Mouse (Mus musculus) lung, embryonic 15.5 days (tissue): ENCODE measurements at regions not wholly inside any gene's neighbourhood (a gene's known extent, or its start where the extent isn't known, plus 50 kb on each side); places are given as distances from the start of the nearest gene placed in this dataset.

Source experiments
- ATAC-seq: fragments of 200-750 bp; cut with Nextera tagmentation; 2 replicates; pipeline ENCODE4 v1.8.0; 2017; ENCODE audit warnings: moderate number of reproducible peaks, borderline replicate concordance; ENCODE audit not compliant: low FRiP score, low TSS enrichment; ENCODE audit errors: extremely low read depth
- H3K27ac ChIP-seq: fragments of 300-500 bp; sonication (generic); 2 replicates; pipeline ENCODE4 v1.5.1; 2015; ENCODE audit warnings: moderate library complexity, mild to moderate bottlenecking, inconsistent platforms
- H3K27me3 ChIP-seq: fragments of 300-500 bp; sonication (generic); 2 replicates; pipeline ENCODE4 v1.6.1; 2015; ENCODE audit warnings: inconsistent platforms
- H3K36me3 ChIP-seq: fragments of 300-500 bp; sonication (generic); 2 replicates; pipeline ENCODE4 v1.6.1; 2015; ENCODE audit warnings: inconsistent platforms
- H3K4me1 ChIP-seq: fragments of 300-500 bp; sonication (generic); 2 replicates; pipeline ENCODE4 v1.6.1; 2015; ENCODE audit warnings: inconsistent platforms
- H3K4me2 ChIP-seq: fragments of 300-500 bp; sonication (generic); 2 replicates; pipeline ENCODE4 v1.6.1; 2015; ENCODE audit warnings: inconsistent platforms, mild to moderate bottlenecking, moderate library complexity
- H3K4me3 ChIP-seq: fragments of 300-500 bp; sonication (generic); 2 replicates; pipeline ENCODE4 v1.5.1; 2015; ENCODE audit warnings: mild to moderate bottlenecking, inconsistent platforms
- H3K9ac ChIP-seq: fragments of 300-500 bp; sonication (generic); 2 replicates; pipeline ENCODE4 v1.6.1; 2015; ENCODE audit warnings: inconsistent platforms
- H3K9me3 ChIP-seq: fragments of 300-500 bp; sonication (generic); 2 replicates; pipeline ENCODE4 v1.6.1; 2016; ENCODE audit warnings: inconsistent platforms
- WGBS: fragments of 180-500 bp; shearing (Covaris S2); methylation state at CpG from one replicate; pipeline ENCODE4 v1.1.7; 2015; 5-methylcytosine and 5-hydroxymethylcytosine counted together

DNA sequence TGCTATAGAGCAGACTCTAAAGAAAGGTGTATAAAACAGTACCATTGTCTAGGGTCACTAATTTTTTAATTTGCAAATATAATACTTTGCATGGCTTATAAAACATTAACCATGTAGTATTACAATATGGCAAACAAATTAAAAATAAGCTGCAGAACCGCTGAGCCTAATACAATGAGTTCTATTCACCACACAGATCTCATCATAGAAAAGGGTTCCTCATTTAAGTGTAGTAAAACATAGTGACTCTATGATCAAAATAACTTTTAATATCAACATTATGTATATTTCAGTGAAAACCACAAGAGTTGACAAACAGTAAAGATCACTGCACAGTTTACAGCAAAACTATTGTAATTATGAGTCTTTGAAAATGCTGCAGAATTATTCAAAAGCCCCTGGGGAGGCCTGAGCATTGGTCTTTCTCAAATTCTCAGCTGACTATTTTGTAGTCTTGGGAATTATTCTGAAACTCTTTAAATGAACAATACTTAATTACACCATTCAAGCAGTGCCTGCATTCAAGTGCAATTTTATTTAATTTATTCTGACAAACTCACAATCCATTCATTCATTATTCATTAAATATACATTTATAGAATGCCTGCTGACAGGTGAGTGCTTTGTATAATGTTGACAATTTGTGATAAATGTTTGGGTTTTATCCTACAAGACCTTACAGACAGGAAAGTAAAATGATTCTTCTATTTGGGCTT lies 60.3 kb downstream of the Pcdh20 start:
- H3K4me1 ChIP-seq, result no peaks in the 10 kb centered on the region
- H3K9me3 ChIP-seq, result no peaks in the 10 kb centered on the region
- no peak overlapping the region for H3K9ac ChIP-seq
- no peak overlapping the region for H3K27ac ChIP-seq
- ATAC-seq, result no peak
- no peaks in the 10 kb centered on the region for H3K36me3 ChIP-seq
- no peak overlapping the region for H3K4me3 ChIP-seq
- H3K27me3 ChIP-seq, result no peaks in the 10 kb centered on the region
- WGBS, result 83% methylated on average over 1 of the region's 1 CpGs
- no peak overlapping the region for H3K4me2 ChIP-seq

DNA sequence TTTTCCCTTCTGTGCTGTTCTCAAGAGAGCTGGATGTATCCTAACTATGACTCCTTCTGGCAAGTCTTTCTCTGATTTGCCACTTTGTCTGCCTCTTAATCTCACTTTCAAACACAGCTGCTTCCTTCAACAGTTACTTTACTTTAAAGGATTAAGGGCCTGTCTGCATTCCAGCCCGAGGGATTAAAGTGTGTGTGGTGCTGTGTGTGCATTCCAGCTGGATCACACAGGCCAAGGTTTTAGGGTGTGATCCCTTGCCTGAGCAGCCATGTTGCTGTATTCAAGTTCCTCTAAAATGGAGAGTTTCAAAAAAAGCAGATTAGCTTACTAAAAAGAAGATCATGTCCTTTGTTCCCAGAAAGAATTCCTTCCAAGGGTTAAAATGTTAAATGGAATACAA lies 71.9 kb downstream of the Pcdh20 start:
- 9% methylated on average over 1 of the region's 1 CpGs for WGBS

DNA sequence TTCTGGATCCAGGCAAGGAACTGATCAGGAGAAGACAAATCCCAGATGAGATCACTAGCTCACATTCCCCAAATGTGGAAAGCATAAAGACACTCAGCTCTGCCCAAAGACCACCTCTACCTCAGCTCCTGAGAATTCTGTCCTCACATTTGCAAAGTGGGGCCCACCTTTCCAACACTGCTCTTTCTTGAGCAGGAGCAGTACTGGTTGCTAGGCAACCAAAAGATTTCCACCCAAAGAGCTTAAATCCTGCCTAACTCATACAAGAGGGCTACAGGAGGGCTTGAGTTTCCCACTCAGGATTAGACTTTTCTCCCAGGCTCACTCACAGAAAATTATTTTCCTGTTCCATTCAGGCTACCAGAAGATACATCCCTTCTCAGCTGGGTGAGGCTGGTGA lies 74.0 kb downstream of the Pcdh20 start:
- Histone ChIP-seq H3K36me3 (no peaks in the 10 kb centered on the region), H3K27me3 (no peaks in the 10 kb centered on the region), H3K9ac (no peak overlapping the region), H3K4me3 (no peak overlapping the region), H3K4me2 (no peak overlapping the region), H3K9me3 (no peaks in the 10 kb centered on the region), H3K4me1 (no peaks in the 10 kb centered on the region), H3K27ac (no peak overlapping the region)
- ATAC-seq, result no peak

More for the DNA sequence above, 71.9 kb downstream of the Pcdh20 start:
- Histone ChIP-seq H3K27me3 (no peaks in the 10 kb centered on the region), H3K9ac (no peak overlapping the region), H3K4me2 (no peak overlapping the region), H3K9me3 (no peaks in the 10 kb centered on the region), H3K36me3 (no peaks in the 10 kb centered on the region), H3K27ac (no peak overlapping the region), H3K4me1 (no peaks in the 10 kb centered on the region), H3K4me3 (no peak overlapping the region)
- no peak for ATAC-seq

DNA sequence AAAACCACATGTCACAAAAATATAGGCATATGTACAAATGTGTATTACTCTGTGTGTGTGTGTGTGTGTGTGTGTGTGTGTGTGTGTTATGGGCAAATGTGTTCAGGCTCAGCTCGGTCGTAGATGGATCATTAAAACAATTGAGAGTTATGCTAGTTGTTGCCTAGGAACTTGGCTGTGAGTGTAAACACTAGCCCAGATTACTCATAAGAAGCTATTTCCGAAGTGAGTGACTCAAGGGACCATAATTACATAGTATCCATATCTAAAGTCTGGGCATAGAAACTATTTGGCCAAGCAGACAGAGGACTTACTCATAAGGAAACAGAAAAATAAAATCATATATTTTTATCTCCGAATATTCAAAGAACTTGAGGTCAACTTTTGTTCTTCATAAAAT lies 76.2 kb downstream of the Pcdh20 start:
- Histone ChIP-seq H3K9me3 (no peaks in the 10 kb centered on the region), H3K27ac (no peak overlapping the region), H3K4me1 (no peaks in the 10 kb centered on the region), H3K9ac (no peak overlapping the region), H3K36me3 (no peaks in the 10 kb centered on the region), H3K27me3 (no peaks in the 10 kb centered on the region), H3K4me2 (no peak overlapping the region), H3K4me3 (no peak overlapping the region)
- ATAC-seq, result no peak
- 53% methylated on average over 4 of the region's 4 CpGs for WGBS

DNA sequence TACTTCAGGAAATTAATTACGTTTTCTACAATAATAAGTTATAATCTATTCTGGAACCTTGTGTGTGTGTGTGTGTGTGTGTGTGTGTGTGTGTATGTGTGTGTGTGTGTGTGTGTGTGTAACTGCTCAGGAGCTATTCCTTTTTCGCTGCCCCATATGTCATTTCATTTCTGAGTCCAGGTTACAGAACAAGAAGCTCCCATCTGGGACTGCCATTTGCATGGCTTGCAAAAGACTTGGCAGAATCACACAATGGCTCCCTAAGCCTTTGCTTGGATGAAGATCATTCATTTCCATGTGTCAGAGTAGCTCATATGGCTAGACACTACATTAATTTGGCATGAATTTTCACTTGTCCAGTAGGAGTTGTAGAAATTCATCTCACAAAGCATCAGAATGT lies 86.6 kb downstream of the Pcdh20 start:
- no peak for ATAC-seq
- WGBS, result 80% methylated on average over 2 of the region's 2 CpGs
- no peaks in the 10 kb centered on the region for H3K9me3 ChIP-seq
- no peak overlapping the region for H3K4me2 ChIP-seq
- H3K9ac ChIP-seq, result no peak overlapping the region
- H3K36me3 ChIP-seq, result no peaks in the 10 kb centered on the region
- no peak overlapping the region for H3K27ac ChIP-seq
- H3K4me1 ChIP-seq, result no peaks in the 10 kb centered on the region
- no peaks in the 10 kb centered on the region for H3K27me3 ChIP-seq
- no peak overlapping the region for H3K4me3 ChIP-seq

DNA sequence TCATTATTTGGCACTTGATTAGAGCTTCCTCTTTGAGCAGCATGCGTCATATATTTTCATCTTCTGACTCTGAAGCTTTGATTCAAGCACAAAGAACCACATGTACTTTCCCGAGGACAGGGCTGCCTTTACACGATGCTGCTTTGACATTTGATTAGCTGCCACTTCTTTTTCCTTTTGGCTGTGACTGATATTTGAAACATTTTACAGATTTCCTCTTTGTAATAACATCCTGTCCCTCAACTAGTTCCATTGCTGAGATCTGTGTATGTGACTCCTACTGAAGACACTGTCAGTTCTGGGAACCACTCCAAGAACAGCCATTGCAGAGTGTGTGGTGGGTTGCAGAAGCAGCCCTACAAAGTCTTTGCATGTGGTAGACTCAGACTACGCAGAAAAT lies 124.0 kb downstream of the Pcdh20 start:
- Histone ChIP-seq H3K4me1 (peaks cover 5% of the 10 kb centered on the region; the same call in 1 of the 2 replicates), H3K9me3 (no peaks in the 10 kb centered on the region), H3K36me3 (no peaks in the 10 kb centered on the region), H3K27ac (no peak overlapping the region), H3K4me3 (no peak overlapping the region), H3K9ac (no peak overlapping the region), H3K4me2 (no peak overlapping the region), H3K27me3 (no peaks in the 10 kb centered on the region)
- 28% methylated on average over 4 of the region's 4 CpGs for WGBS
- peak; percentile 98 for ATAC-seq

DNA sequence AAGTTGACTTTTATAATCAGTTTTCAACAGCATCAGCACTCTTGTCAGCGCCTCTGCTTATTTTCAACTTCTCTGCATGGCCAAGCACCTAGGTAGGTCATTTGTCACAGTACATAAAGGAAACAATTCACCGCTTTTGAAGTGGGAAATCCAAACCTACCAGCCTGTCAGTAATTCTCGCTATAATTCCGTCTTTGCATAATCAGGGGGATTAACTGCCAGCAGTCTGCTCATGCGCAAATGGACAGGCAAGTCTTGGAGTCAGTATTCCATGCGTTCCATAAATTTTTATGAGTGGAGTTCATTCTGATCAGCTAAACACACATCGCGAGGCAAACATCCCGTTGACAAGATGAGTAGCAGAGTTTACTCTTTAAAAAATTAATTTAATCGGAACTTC lies 133.9 kb downstream of the Pcdh20 start:
- WGBS, result 62% methylated on average over 10 of the region's 10 CpGs
- Histone ChIP-seq H3K27me3 (no peaks in the 10 kb centered on the region), H3K4me3 (no peak overlapping the region), H3K4me1 (no peaks in the 10 kb centered on the region), H3K9me3 (no peaks in the 10 kb centered on the region), H3K9ac (no peak overlapping the region), H3K4me2 (no peak overlapping the region), H3K27ac (no peak overlapping the region), H3K36me3 (no peaks in the 10 kb centered on the region)
- ATAC-seq, result no peak

DNA sequence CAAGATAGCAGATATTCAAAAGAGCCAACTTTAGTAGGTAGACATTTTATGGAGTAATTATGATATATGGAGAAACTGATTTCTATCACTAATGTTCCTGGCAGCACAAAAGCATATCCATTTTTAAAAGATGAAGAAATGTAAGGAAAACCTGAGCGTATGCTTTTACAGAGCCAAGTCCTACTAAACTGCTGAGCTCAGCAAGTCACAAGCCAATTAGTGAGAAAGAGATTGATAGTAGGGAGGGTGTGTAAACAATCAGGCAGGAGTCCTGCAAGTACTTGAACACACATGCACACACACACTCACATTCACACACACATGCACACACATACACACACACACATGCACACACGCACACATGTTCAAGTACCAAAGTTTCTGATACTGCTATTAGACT lies 140.6 kb downstream of the Pcdh20 start:
- Histone ChIP-seq H3K9ac (no peak overlapping the region), H3K4me2 (no peak overlapping the region), H3K9me3 (no peaks in the 10 kb centered on the region), H3K27me3 (no peaks in the 10 kb centered on the region), H3K4me3 (no peak overlapping the region), H3K4me1 (0 out of 2 replicates have a peak, but pooled peaks cover 4% of the 10 kb centered on the region), H3K36me3 (no peaks in the 10 kb centered on the region), H3K27ac (no peak overlapping the region)
- 79% methylated on average over 2 of the region's 2 CpGs for WGBS
- no peak for ATAC-seq

DNA sequence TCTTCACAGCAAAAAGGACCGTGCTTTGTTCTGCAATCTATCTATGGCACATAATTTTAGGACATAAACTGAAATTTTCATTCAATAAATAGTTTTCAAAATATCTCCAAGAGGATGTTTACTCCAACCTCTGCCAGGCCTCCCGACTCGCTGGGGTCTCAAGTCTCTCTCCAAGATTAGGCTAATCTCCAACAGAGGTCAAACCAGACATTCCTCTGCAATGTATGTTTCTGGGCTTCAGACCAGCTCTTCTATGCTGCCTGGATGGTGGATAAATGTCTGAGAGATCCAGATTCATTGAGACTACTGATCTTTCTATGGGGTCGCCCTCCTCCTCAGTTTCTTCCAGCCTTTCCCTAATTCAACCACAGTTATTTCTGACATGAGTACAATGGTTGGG lies 144.8 kb downstream of the Pcdh20 start:
- ATAC-seq, result peak; percentile 94; the same call in 1 of the 2 replicates
- 49% methylated on average over 4 of the region's 4 CpGs for WGBS

DNA sequence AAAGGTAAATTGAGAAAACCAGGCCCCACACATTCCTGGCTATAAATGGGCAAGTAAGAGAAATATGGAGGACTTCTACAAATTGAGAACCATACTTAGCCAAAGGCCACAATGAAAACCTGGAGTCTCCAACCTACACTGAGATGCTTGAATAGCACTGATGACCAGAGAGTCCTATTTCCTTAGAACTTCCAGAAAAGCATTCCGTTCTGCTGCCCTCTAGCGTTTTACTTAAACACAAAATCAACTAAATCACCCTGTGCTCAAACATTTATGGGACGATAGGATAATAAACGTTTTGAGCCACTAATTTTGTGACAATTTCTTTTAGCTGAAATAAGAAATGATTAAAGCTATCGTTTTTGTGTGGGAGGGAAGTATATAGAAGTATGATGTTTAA lies 192.9 kb downstream of the Pcdh20 start:
- Histone ChIP-seq H3K9me3 (no peaks in the 10 kb centered on the region), H3K36me3 (no peaks in the 10 kb centered on the region), H3K4me2 (no peak overlapping the region), H3K4me3 (no peak overlapping the region), H3K27ac (no peak overlapping the region), H3K4me1 (no peaks in the 10 kb centered on the region), H3K9ac (no peak overlapping the region), H3K27me3 (no peaks in the 10 kb centered on the region)
- no peak for ATAC-seq
- 25% methylated on average over 5 of the region's 5 CpGs for WGBS

More for the DNA sequence above, 144.8 kb downstream of the Pcdh20 start:
- Histone ChIP-seq H3K27me3 (no peaks in the 10 kb centered on the region), H3K27ac (peak overlapping the region; percentile 55; the same call in 1 of the 2 replicates), H3K9me3 (no peaks in the 10 kb centered on the region), H3K36me3 (no peaks in the 10 kb centered on the region), H3K4me2 (no peak overlapping the region), H3K4me1 (0 out of 2 replicates have a peak, but pooled peaks cover 4% of the 10 kb centered on the region), H3K4me3 (no peak overlapping the region), H3K9ac (no peak overlapping the region)

DNA sequence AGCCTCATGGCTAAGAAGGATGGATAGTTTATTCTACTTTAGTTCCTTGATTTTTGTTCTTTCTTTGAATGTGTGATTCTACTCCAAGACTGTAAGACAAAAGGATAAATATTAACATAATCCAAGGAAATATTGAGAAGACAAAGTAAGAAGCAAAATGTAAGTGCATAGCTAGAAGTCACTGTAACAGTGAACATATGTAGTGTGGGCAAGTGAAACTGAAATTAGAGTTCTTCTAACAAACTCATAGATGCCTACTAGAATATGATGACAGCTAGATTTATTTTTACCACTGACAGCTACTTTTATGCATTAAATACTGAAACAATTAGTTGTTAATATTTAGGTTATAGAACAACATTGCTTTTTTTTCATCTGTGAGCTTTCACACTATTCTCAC lies 206.4 kb downstream of the Pcdh20 start:
- no peaks in the 10 kb centered on the region for H3K9me3 ChIP-seq
- no peaks in the 10 kb centered on the region for H3K4me1 ChIP-seq
- ATAC-seq, result no peak
- H3K4me2 ChIP-seq, result no peak overlapping the region
- no peaks in the 10 kb centered on the region for H3K36me3 ChIP-seq
- no peak overlapping the region for H3K27ac ChIP-seq
- H3K4me3 ChIP-seq, result no peak overlapping the region
- H3K9ac ChIP-seq, result no peak overlapping the region
- no peaks in the 10 kb centered on the region for H3K27me3 ChIP-seq

DNA sequence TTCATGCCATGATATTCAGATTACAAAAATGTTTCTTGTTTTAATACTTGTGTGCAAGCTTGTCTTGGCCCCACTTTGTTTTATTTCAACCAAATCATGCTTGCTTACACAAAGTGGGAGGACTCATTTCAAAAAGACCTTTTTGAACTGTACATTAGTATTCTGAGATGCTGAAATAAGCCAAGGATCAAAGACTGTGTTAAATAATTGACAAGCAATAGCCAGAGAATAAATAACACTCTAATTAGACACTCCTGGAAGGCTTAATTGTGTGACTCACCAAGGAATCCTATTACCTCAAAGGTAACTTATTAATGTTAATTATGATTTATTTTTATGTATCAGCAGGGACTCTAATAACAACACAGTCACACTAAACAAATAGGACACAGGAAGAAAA lies 212.2 kb downstream of the Pcdh20 start:
- H3K4me1 ChIP-seq, result no peaks in the 10 kb centered on the region
- no peaks in the 10 kb centered on the region for H3K27me3 ChIP-seq
- no peak overlapping the region for H3K27ac ChIP-seq
- no peaks in the 10 kb centered on the region for H3K9me3 ChIP-seq
- H3K4me3 ChIP-seq, result no peak overlapping the region
- no peak for ATAC-seq
- no peaks in the 10 kb centered on the region for H3K36me3 ChIP-seq
- H3K4me2 ChIP-seq, result no peak overlapping the region
- H3K9ac ChIP-seq, result no peak overlapping the region

DNA sequence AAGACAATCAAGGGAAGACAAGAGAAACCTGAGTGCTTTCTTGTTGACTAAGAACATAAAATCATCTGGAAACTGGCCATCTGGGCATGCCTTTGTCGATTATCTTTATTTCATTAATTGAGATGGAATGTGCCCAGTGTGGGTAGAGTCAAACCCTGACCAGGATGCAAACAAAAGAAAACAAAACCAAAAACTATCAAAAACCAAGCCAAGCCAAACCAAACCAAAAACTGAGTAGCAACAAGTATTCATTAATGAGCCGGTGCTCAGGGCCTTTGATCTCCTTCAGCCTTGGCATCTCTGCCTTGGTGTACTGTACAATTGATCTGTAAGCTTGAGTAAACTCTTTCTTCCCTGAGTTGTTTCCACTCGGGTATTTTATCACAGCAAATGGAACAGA lies 216.1 kb downstream of the Pcdh20 start:
- Histone ChIP-seq H3K4me1 (no peaks in the 10 kb centered on the region), H3K27me3 (no peaks in the 10 kb centered on the region), H3K4me2 (no peak overlapping the region), H3K9ac (no peak overlapping the region), H3K4me3 (no peak overlapping the region), H3K9me3 (no peaks in the 10 kb centered on the region), H3K36me3 (no peaks in the 10 kb centered on the region), H3K27ac (no peak overlapping the region)
- no peak for ATAC-seq
- WGBS, result 58% methylated on average over 3 of the region's 3 CpGs
